Mouse (Mus musculus) heart, postnatal 0 days (tissue): Measurements from ENCODE around the gene Resf1.
"Not testable (repeated sequence)": the region's sequence is repeated elsewhere in the genome, so short reads cannot be mapped to it uniquely, and the experiment has no call there.

Experiments used
- CTCF ChIP-seq: IDR thresholded peaks from 2 replicates; pipeline ENCODE4 v1.5.1; 2016; ENCODE audit warnings: antibody characterized with exemption, control low read depth, low read depth
- EP300 ChIP-seq: IDR thresholded peaks from 2 replicates; pipeline ENCODE4 v1.6.1; 2016; ENCODE audit warnings: antibody characterized with exemption, low read depth

GRCm38 (mm10) chr6:149362533-149362932 is 53.3 kb downstream of the Resf1 start:
- not testable (repeated sequence) for TF ChIP-seq CTCF, EP300
